Mouse (Mus musculus): ENCODE measurements at regions not wholly inside any gene's neighbourhood (a gene's known extent, or its start where the extent isn't known, plus 50 kb on each side); places are given as distances from the start of the nearest gene placed in this dataset.

DNA sequence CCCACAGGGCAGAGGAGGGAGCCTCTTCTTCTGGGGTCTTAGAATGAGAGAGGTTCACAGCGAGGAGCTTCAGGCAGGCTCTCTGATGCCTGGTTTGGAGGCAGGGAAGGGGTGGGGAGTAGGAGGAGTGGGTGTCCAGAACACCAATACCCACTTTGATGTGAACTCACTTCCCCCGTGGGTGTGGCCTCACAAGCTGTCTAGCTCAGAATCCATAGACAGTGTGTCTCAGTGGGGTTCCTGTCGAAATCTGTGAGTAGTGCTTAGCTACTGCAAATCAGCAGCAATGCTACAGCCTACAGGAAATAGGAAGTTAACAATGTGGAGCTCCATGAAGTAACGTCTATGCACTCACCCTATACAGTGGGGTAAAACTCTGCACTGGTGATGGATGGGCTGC, 102.5 kb upstream of the Mon1b start:
- TF ChIP-seq FLI1 (IDR thresholded peaks at IDR 0.05; ENCODE audit: low read length), result no peak
- TF ChIP-seq GATA1 (IDR thresholded peaks at IDR 0.05; ENCODE audit: borderline replicate concordance, low read length), result no peak

Measured in megakaryocyte, embryonic 14.5 days (primary cell).